Mouse (Mus musculus) stomach, postnatal 0 days (tissue): ENCODE data around the gene Nox1. TPM values are rescaled to one million over a fixed set of nuclear protein-coding genes. Genes with fewer than 3 reads are reported as not detected.
A peak's percentile ranks its signal among the peaks of the same experiment; 100 is the strongest.

Source experiments
- ATAC-seq: fragments of 200-750 bp; cut with Nextera tagmentation; 2 replicates; pipeline ENCODE4 v1.8.0; 2017; ENCODE audit not compliant: low FRiP score, low TSS enrichment
- DNase-seq: peaks from one replicate; pipeline ENCODE4 v3.0.0-alpha.2; 2016; ENCODE audit warnings: low spot score
- H3K27ac ChIP-seq: fragments of 300-500 bp; sonication (generic); replicated peaks from 2 replicates; pipeline ENCODE4 v1.5.1; 2014; ENCODE audit warnings: mild to moderate bottlenecking, control low read depth
- H3K27me3 ChIP-seq: fragments of 300-500 bp; sonication (generic); 2 replicates; pipeline ENCODE4 v1.6.1; 2014; ENCODE audit warnings: low read length; ENCODE audit not compliant: control insufficient read depth, insufficient read depth
- H3K36me3 ChIP-seq: fragments of 300-500 bp; sonication (generic); 2 replicates; pipeline ENCODE4 v1.6.1; 2014; ENCODE audit warnings: low read length, mixed read lengths; ENCODE audit not compliant: control insufficient read depth, insufficient read depth
- H3K4me1 ChIP-seq: fragments of 300-500 bp; sonication (generic); replicated peaks from 2 replicates; pipeline ENCODE4 v1.6.1; 2014; ENCODE audit warnings: antibody characterized with exemption; ENCODE audit not compliant: control insufficient read depth, insufficient read depth
- H3K4me2 ChIP-seq: fragments of 300-500 bp; sonication (generic); replicated peaks from 2 replicates; pipeline ENCODE4 v1.6.1; 2014; ENCODE audit warnings: low read depth, mild to moderate bottlenecking, control low read depth, moderate library complexity
- H3K4me3 ChIP-seq: fragments of 300-500 bp; sonication (generic); 2 replicates; pipeline ENCODE4 v1.5.1; 2014; ENCODE audit warnings: low read depth, low read length, control low read depth
- H3K9ac ChIP-seq: fragments of 300-500 bp; sonication (generic); 2 replicates; pipeline ENCODE4 v1.6.1; 2014; ENCODE audit warnings: mild to moderate bottlenecking, low read length, control low read depth, mixed read lengths
- H3K9me3 ChIP-seq: fragments of 300-500 bp; sonication (generic); 2 replicates; pipeline ENCODE4 v1.6.1; 2016; ENCODE audit warnings: low read length; ENCODE audit not compliant: control insufficient read depth
- CTCF ChIP-seq: IDR thresholded peaks from 2 replicates; pipeline ENCODE4 v1.5.1; 2016; ENCODE audit warnings: antibody characterized with exemption, low read depth, mild to moderate bottlenecking, moderate library complexity
- EP300 ChIP-seq: optimal IDR thresholded peaks from 2 replicates; pipeline ENCODE3; 2016; ENCODE audit warnings: antibody characterized with exemption
- WGBS: fragments of 180-500 bp; shearing (Covaris S2); extraction: QIAGEN DNeasy Blood & Tissue Kit; methylation state at CpG from one replicate; pipeline ENCODE4 v1.1.7; 2014; 5-methylcytosine and 5-hydroxymethylcytosine counted together
- polyA plus RNA-seq: library from polyadenylated mRNA; unstranded; fragments of >200 nt; fragmentation: Nextera tagmentation; extraction: Ambion mirVana; gene quantifications from 2 replicates; pipeline ENCODE4 v1.2.1, GENCODE M21; 2015

Nox1 gene
- polyA plus RNA-seq, 1 experiment from 2014 or later, result 0.16 TPM

DNA sequence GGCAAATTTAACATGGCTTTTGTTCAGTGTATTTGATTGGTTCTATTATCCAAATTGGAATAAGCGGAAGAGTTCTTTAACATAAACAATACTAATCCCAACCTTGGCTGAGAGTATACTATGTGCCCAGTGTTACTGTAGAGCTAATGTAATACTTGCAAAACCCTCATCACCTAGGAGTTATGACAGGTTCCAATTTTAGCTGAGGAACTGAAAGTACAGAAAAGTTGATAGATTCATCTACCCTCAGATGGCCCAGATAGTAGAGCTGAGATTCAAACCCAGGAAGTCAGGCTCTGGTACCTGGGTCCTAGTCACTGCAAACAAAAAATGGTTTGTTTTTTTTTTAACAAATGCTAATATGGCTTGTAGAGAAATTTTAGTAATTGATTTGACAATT, 51.2 kb downstream of the Nox1 start:
- WGBS, result 66% methylated on average over 1 of the region's 1 CpGs
- no peaks in the 10 kb centered on the region for H3K27me3 ChIP-seq
- H3K9ac ChIP-seq, result no peak overlapping the region
- no peak for DNase-seq
- H3K4me2 ChIP-seq, result no peak overlapping the region
- H3K4me3 ChIP-seq, result no peak overlapping the region
- ATAC-seq, result no peak
- H3K27ac ChIP-seq, result no peak overlapping the region
- no peaks in the 10 kb centered on the region for H3K36me3 ChIP-seq
- no peaks in the 10 kb centered on the region for H3K4me1 ChIP-seq
- H3K9me3 ChIP-seq, result no peaks in the 10 kb centered on the region
- no peak for TF ChIP-seq CTCF
- TF ChIP-seq EP300, result no peak

- 56% methylated on average over 4 of the region's 4 CpGs for WGBS
Observed at GRCm38 (mm10) chrX:134163484-134163883, 58.3 kb downstream of the Nox1 start.

DNA sequence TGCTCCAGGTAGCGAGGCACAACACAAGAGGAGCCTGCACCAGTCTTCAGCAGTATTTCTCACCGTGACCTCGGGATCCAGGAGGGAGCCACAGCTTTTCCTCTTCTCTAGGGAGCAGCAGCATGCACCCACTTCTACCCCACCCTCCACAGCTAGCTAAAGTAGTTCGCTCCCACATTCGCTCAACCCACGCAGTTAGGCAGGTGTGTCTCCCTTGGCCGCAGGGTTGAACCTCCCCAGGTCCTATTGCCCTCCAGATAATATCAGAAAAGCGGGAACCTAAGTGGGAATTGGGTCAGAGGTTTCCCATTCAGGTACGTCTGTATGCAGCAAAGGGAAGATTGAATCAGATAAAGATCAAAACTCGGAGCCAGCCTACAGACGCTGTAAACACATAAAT, 58.9 kb downstream of the Nox1 start:
- no peaks in the 10 kb centered on the region for H3K27me3 ChIP-seq
- no peak for DNase-seq
- no peak for ATAC-seq
- H3K9ac ChIP-seq, result no peak overlapping the region
- WGBS, result 13% methylated on average over 11 of the region's 11 CpGs
- TF ChIP-seq CTCF (no peak), EP300 (no peak)
- no peak overlapping the region for H3K27ac ChIP-seq
- H3K4me3 ChIP-seq, result no peak overlapping the region
- no peaks in the 10 kb centered on the region for H3K36me3 ChIP-seq
- no peaks in the 10 kb centered on the region for H3K9me3 ChIP-seq
- H3K4me2 ChIP-seq, result peak overlapping the region; percentile 36
- no peaks in the 10 kb centered on the region for H3K4me1 ChIP-seq

More at GRCm38 (mm10) chrX:134163484-134163883, 58.3 kb downstream of the Nox1 start:
- H3K9me3 ChIP-seq, result no peaks in the 10 kb centered on the region
- no peak overlapping the region for H3K4me3 ChIP-seq
- no peak overlapping the region for H3K4me2 ChIP-seq
- DNase-seq (no peak), ATAC-seq (no peak)
- H3K36me3 ChIP-seq, result no peaks in the 10 kb centered on the region
- no peak overlapping the region for H3K9ac ChIP-seq
- H3K4me1 ChIP-seq, result no peaks in the 10 kb centered on the region
- H3K27ac ChIP-seq, result no peak overlapping the region
- no peaks in the 10 kb centered on the region for H3K27me3 ChIP-seq
- TF ChIP-seq CTCF, result no peak
- TF ChIP-seq EP300, result no peak

GRCm38 (mm10) chrX:134162043-134162720, 59.6 kb downstream of the Nox1 start, which contains the start of gene Xkrx:
TSS of gene Xkrx (minus strand) at chrX:134162076.
- DNase-seq (no peak), ATAC-seq (no peak)
- Histone ChIP-seq H3K4me2 (peak within 1 kb of the TSS; percentile 36), H3K4me1 (no peaks in the 10 kb centered on the region), H3K9ac (no peak within 1 kb of the TSS), H3K9me3 (no peaks in the 10 kb centered on the region), H3K4me3 (no peak within 1 kb of the TSS), H3K27me3 (no peaks in the 10 kb centered on the region), H3K27ac (no peak within 1 kb of the TSS), H3K36me3 (no peaks in the 10 kb centered on the region)
- TF ChIP-seq CTCF (no peak), EP300 (no peak)
- WGBS, result 25% methylated on average over 16 of the region's 16 CpGs

GRCm38 (mm10) chrX:134160442-134160841, 61.3 kb downstream of the Nox1 start:
- no peak overlapping the region for H3K4me2 ChIP-seq
- H3K4me1 ChIP-seq, result no peaks in the 10 kb centered on the region
- no peak for TF ChIP-seq EP300
- TF ChIP-seq CTCF, result no peak
- H3K36me3 ChIP-seq, result no peaks in the 10 kb centered on the region
- WGBS, result 68% methylated on average over 2 of the region's 2 CpGs
- ATAC-seq (no peak), DNase-seq (no peak)
- no peak overlapping the region for H3K27ac ChIP-seq
- H3K9ac ChIP-seq, result no peak overlapping the region
- no peaks in the 10 kb centered on the region for H3K9me3 ChIP-seq
- no peak overlapping the region for H3K4me3 ChIP-seq
- H3K27me3 ChIP-seq, result no peaks in the 10 kb centered on the region

- Histone ChIP-seq H3K9me3 (no peaks in the 10 kb centered on the region), H3K27me3 (no peaks in the 10 kb centered on the region), H3K36me3 (no peaks in the 10 kb centered on the region), H3K4me2 (no peak overlapping the region), H3K9ac (no peak overlapping the region), H3K4me1 (no peaks in the 10 kb centered on the region), H3K4me3 (no peak overlapping the region), H3K27ac (no peak overlapping the region)
- DNase-seq, result no peak
- TF ChIP-seq EP300, result no peak
- TF ChIP-seq CTCF, result no peak
- no peak for ATAC-seq
- 54% methylated on average over 7 of the region's 7 CpGs for WGBS
Observed at GRCm38 (mm10) chrX:134158151-134158550, 63.6 kb downstream of the Nox1 start.
